Mouse (Mus musculus): ENCODE measurements around the gene Plekhm3. TPM values are rescaled to one million over a fixed set of nuclear protein-coding genes. Genes with fewer than 3 reads are reported as not detected.

The Plekhm3 gene
- polyA plus RNA-seq, 1 experiment from 2014 or later, result 6.0 TPM

- Histone ChIP-seq H3K4me2 (ENCODE audit: low read depth, low read length) (no peak overlapping the region), H3K36me3 (ENCODE audit: control insufficient read depth, insufficient read depth, low read length) (no peaks in the 10 kb centered on the region), H3K4me1 (replicated peaks; ENCODE audit: control insufficient read depth, insufficient read depth, low read length) (peaks cover 18% of the 10 kb centered on the region), H3K27ac (ENCODE audit: low read length) (no peak overlapping the region), H3K27me3 (ENCODE audit: control insufficient read depth, insufficient read depth, low read depth, low read length) (no peaks in the 10 kb centered on the region), H3K9ac (ENCODE audit: low read length) (no peak overlapping the region), H3K4me3 (ENCODE audit: low read length) (no peak overlapping the region), H3K9me3 (ENCODE audit: control insufficient read depth, low read length) (no peaks in the 10 kb centered on the region)
- ATAC-seq (ENCODE audit: low read depth), result no peak
- 25% methylated on average over 1 of the region's 1 CpGs for WGBS
Measured at GRCm38 (mm10) chr1:64807766-64808165, 148.9 kb downstream of the Plekhm3 start.

DNA sequence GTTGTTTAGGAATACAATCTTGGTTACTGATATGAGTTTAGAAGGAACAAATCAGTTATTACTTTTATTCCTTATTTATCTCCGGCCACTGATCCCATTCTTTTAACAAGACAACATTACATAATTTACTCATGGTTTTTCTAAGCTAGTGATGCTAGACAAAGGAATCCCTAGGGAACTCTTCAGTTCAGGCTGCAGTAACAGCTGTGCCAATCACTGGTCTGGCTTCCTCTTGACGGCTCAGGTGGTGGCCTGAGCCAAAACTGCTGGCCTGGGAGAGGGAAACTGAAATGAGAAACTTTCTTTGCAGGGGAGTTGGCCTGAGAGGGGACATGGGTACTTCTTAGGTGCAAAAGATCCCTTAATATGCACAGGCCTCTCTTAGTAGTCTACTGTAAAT lies 151.4 kb downstream of the Plekhm3 start:
- no peaks in the 10 kb centered on the region for H3K36me3 ChIP-seq (ENCODE audit: control insufficient read depth, insufficient read depth, low read length)
- H3K9ac ChIP-seq (ENCODE audit: low read length), result no peak overlapping the region
- H3K4me2 ChIP-seq (ENCODE audit: low read depth, low read length), result no peak overlapping the region
- no peaks in the 10 kb centered on the region for H3K27me3 ChIP-seq (ENCODE audit: control insufficient read depth, insufficient read depth, low read depth, low read length)
- peaks cover 18% of the 10 kb centered on the region for H3K4me1 ChIP-seq (replicated peaks; ENCODE audit: control insufficient read depth, insufficient read depth, low read length)
- H3K9me3 ChIP-seq (ENCODE audit: control insufficient read depth, low read length), result no peaks in the 10 kb centered on the region
- H3K27ac ChIP-seq (ENCODE audit: low read length), result no peak overlapping the region
- whole genome bisulfite sequencing, result 59% methylated on average over 2 of the region's 2 CpGs
- ATAC-seq (ENCODE audit: low read depth), result no peak
- no peak overlapping the region for H3K4me3 ChIP-seq (ENCODE audit: low read length)

DNA sequence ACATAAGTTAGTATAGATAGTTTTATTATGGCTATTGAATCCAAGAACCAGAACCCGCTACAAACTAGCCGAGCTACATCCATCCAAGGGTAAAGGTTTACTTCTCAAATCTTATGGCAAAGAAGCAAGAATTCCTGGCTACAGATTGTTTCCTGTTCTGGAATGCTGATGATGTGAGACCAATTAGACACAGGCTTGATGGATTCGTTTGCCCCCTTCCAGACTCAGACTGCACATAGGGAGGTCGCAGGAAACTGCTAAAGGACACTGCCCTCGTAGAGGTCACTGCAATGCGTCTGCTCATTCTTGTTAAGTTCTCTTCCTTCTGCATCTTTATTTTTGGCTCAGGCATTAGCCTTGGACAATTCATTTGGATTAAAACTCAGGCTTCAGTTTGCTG lies 154.0 kb downstream of the Plekhm3 start:
- no peak overlapping the region for H3K27ac ChIP-seq (ENCODE audit: low read length)
- peaks cover 2% of the 10 kb centered on the region; the same call in 1 of the 2 replicates for H3K4me1 ChIP-seq (replicated peaks; ENCODE audit: control insufficient read depth, insufficient read depth, low read length)
- no peaks in the 10 kb centered on the region for H3K36me3 ChIP-seq (ENCODE audit: control insufficient read depth, insufficient read depth, low read length)
- no peak overlapping the region for H3K9ac ChIP-seq (ENCODE audit: low read length)
- no peak overlapping the region for H3K4me3 ChIP-seq (ENCODE audit: low read length)
- no peaks in the 10 kb centered on the region for H3K27me3 ChIP-seq (ENCODE audit: control insufficient read depth, insufficient read depth, low read depth, low read length)
- H3K9me3 ChIP-seq (ENCODE audit: control insufficient read depth, low read length), result no peaks in the 10 kb centered on the region
- 42% methylated on average over 6 of the region's 6 CpGs for WGBS
- H3K4me2 ChIP-seq (ENCODE audit: low read depth, low read length), result no peak overlapping the region
- ATAC-seq (ENCODE audit: low read depth), result peak; percentile 88

GRCm38 (mm10) chr1:64797621-64798020 lies 159.0 kb downstream of the Plekhm3 start:
- Histone ChIP-seq H3K4me1 (replicated peaks; ENCODE audit: control insufficient read depth, insufficient read depth, low read length) (peaks cover 5% of the 10 kb centered on the region; the same call in 1 of the 2 replicates), H3K36me3 (ENCODE audit: control insufficient read depth, insufficient read depth, low read length) (no peaks in the 10 kb centered on the region), H3K27ac (ENCODE audit: low read length) (no peak overlapping the region), H3K4me3 (ENCODE audit: low read length) (no peak overlapping the region), H3K27me3 (ENCODE audit: control insufficient read depth, insufficient read depth, low read depth, low read length) (no peaks in the 10 kb centered on the region), H3K9me3 (ENCODE audit: control insufficient read depth, low read length) (no peaks in the 10 kb centered on the region), H3K4me2 (ENCODE audit: low read depth, low read length) (no peak overlapping the region), H3K9ac (ENCODE audit: low read length) (no peak overlapping the region)
- 70% methylated on average over 3 of the region's 3 CpGs for WGBS
- no peak for ATAC-seq (ENCODE audit: low read depth)

- Histone ChIP-seq H3K9ac (ENCODE audit: low read length) (no peak overlapping the region), H3K4me1 (replicated peaks; ENCODE audit: control insufficient read depth, insufficient read depth, low read length) (peaks cover 9% of the 10 kb centered on the region; the same call in 1 of the 2 replicates), H3K36me3 (ENCODE audit: control insufficient read depth, insufficient read depth, low read length) (no peaks in the 10 kb centered on the region), H3K27me3 (ENCODE audit: control insufficient read depth, insufficient read depth, low read depth, low read length) (no peaks in the 10 kb centered on the region), H3K9me3 (ENCODE audit: control insufficient read depth, low read length) (no peaks in the 10 kb centered on the region), H3K4me3 (ENCODE audit: low read length) (no peak overlapping the region), H3K4me2 (ENCODE audit: low read depth, low read length) (no peak overlapping the region), H3K27ac (ENCODE audit: low read length) (no peak overlapping the region)
- WGBS, result 80% methylated on average over 6 of the region's 6 CpGs
- no peak for ATAC-seq (ENCODE audit: low read depth)
Measured at GRCm38 (mm10) chr1:64796867-64797582, 159.6 kb downstream of the Plekhm3 start.

DNA sequence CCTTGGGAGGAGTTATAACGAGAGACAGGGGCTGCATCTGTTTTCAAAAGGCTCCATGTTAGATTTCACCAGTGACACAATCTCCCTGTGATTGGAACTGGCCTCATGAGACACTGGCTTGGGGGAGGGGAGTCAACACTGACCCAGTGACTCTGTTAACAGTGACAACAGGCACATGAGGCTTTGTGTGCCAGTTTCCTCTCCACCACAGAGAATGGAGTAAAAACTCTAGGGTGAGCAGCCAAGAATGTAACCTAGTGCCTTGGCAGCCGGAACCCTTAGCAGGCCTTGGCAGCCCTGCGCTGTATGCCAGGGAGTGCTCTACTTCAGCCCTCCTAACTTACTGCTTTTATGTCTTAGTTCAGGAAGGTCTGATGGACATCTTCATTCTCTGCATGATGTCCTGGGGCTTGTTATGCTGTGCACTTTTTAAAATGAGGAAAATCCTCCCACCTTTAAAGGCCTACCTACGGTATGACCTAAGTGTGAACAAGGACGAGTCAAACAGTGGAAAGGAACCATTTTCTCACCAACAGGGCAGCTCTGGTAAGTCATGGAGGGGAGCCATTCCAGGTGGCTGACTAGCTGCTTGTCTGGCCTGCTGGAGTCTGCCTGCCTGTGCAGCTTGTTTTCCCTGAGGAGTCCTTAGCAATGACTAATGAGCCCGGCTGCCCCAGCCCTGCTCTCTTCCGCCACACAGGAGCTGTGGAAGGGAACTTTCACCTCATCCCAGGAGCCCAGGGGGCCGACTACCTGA lies 161.2 kb downstream of the Plekhm3 start:
- no peak overlapping the region for H3K9ac ChIP-seq (ENCODE audit: low read length)
- no peaks in the 10 kb centered on the region for H3K36me3 ChIP-seq (ENCODE audit: control insufficient read depth, insufficient read depth, low read length)
- no peak overlapping the region for H3K4me2 ChIP-seq (ENCODE audit: low read depth, low read length)
- no peak overlapping the region for H3K27ac ChIP-seq (ENCODE audit: low read length)
- no peaks in the 10 kb centered on the region for H3K27me3 ChIP-seq (ENCODE audit: control insufficient read depth, insufficient read depth, low read depth, low read length)
- peaks cover 9% of the 10 kb centered on the region; the same call in 1 of the 2 replicates for H3K4me1 ChIP-seq (replicated peaks; ENCODE audit: control insufficient read depth, insufficient read depth, low read length)
- 62% methylated on average over 8 of the region's 8 CpGs for WGBS
- no peaks in the 10 kb centered on the region for H3K9me3 ChIP-seq (ENCODE audit: control insufficient read depth, low read length)
- no peak for ATAC-seq (ENCODE audit: low read depth)
- H3K4me3 ChIP-seq (ENCODE audit: low read length), result no peak overlapping the region

DNA sequence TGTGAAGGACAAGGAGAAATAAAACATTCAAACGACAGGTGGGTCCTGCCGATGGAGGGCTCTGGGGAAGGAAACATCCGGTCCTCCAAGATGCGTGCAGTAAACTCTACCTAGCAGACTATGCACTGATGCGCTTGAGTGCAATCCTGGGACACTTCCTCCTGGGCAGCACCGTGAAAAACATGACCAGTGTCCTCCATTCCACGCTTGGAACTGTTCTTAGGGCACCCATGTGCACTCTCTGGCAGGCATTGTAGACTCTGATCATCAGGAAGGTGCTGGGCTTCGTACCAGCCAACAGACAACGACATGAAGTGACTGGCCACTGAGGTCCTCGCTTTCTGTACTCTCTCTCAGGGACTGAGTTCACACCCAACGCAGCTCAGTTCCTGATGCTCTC lies 162.5 kb downstream of the Plekhm3 start:
- H3K27ac ChIP-seq (ENCODE audit: low read length), result no peak overlapping the region
- WGBS, result 85% methylated on average over 11 of the region's 11 CpGs
- peaks cover 9% of the 10 kb centered on the region; the same call in 1 of the 2 replicates for H3K4me1 ChIP-seq (replicated peaks; ENCODE audit: control insufficient read depth, insufficient read depth, low read length)
- no peak for ATAC-seq (ENCODE audit: low read depth)
- no peak overlapping the region for H3K4me2 ChIP-seq (ENCODE audit: low read depth, low read length)
- H3K9ac ChIP-seq (ENCODE audit: low read length), result no peak overlapping the region
- no peaks in the 10 kb centered on the region for H3K36me3 ChIP-seq (ENCODE audit: control insufficient read depth, insufficient read depth, low read length)
- H3K27me3 ChIP-seq (ENCODE audit: control insufficient read depth, insufficient read depth, low read depth, low read length), result no peaks in the 10 kb centered on the region
- H3K4me3 ChIP-seq (ENCODE audit: low read length), result no peak overlapping the region
- no peaks in the 10 kb centered on the region for H3K9me3 ChIP-seq (ENCODE audit: control insufficient read depth, low read length)

DNA sequence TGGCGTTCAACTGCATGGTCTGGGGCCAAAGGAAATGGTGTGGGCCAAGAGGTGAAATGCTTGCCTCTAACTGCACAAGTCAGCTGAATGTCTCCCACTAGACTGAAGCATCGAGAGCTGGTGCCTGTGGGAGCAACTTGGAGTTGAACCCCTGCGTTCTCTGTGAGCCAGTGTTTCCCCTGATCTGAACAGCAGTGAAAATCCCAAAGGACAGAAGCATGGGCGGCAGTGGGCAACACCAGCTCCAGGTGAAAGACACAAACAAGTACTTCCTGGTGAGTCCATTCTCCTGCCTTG lies 163.4 kb downstream of the Plekhm3 start:
- Histone ChIP-seq H3K27ac (ENCODE audit: low read length) (no peak overlapping the region), H3K9ac (ENCODE audit: low read length) (no peak overlapping the region), H3K27me3 (ENCODE audit: control insufficient read depth, insufficient read depth, low read depth, low read length) (no peaks in the 10 kb centered on the region), H3K4me1 (replicated peaks; ENCODE audit: control insufficient read depth, insufficient read depth, low read length) (peaks cover 10% of the 10 kb centered on the region; the same call in 1 of the 2 replicates), H3K4me3 (ENCODE audit: low read length) (no peak overlapping the region), H3K4me2 (ENCODE audit: low read depth, low read length) (no peak overlapping the region), H3K9me3 (ENCODE audit: control insufficient read depth, low read length) (no peaks in the 10 kb centered on the region), H3K36me3 (ENCODE audit: control insufficient read depth, insufficient read depth, low read length) (no peaks in the 10 kb centered on the region)
- 63% methylated on average over 4 of the region's 4 CpGs for WGBS
- no peak for ATAC-seq (ENCODE audit: low read depth)

GRCm38 (mm10) chr1:64792521-64793233 lies 163.9 kb downstream of the Plekhm3 start:
- no peak for ATAC-seq (ENCODE audit: low read depth)
- no peak overlapping the region for H3K9ac ChIP-seq (ENCODE audit: low read length)
- peaks cover 14% of the 10 kb centered on the region for H3K4me1 ChIP-seq (replicated peaks; ENCODE audit: control insufficient read depth, insufficient read depth, low read length)

More at GRCm38 (mm10) chr1:64792521-64793233, 163.9 kb downstream of the Plekhm3 start:
- no peaks in the 10 kb centered on the region for H3K9me3 ChIP-seq (ENCODE audit: control insufficient read depth, low read length)
- no peak overlapping the region for H3K4me2 ChIP-seq (ENCODE audit: low read depth, low read length)
- H3K36me3 ChIP-seq (ENCODE audit: control insufficient read depth, insufficient read depth, low read length), result no peaks in the 10 kb centered on the region
- 50% methylated on average over 11 of the region's 11 CpGs for WGBS
- H3K27ac ChIP-seq (ENCODE audit: low read length), result no peak overlapping the region
- H3K4me3 ChIP-seq (ENCODE audit: low read length), result no peak overlapping the region
- H3K27me3 ChIP-seq (ENCODE audit: control insufficient read depth, insufficient read depth, low read depth, low read length), result no peaks in the 10 kb centered on the region
